In genomic region chr3:80263095-80263494, GRCm38 (mm10) we compare ENCODE assay signal across 13 mouse cellular contexts.
"Had no signal": no experiment of that assay in that cellular context is flagged by ENCODE, and none has a peak within 500 bp of the region (broad histone marks: within the 10 kb centered on the region; RNA-seq: fewer than 3 reads in every experiment).

No protein-coding gene starts in this region.

- DNase-seq: kidney, adult 18-20 months; kidney, postnatal 14 days; layer of hippocampus, adult 9-11 months; layer of hippocampus, postnatal 36 days; lung, embryonic 14.5 days; retina, postnatal 1 day; thymus, adult 2 months; thymus, postnatal 25 days had no signal

- H3K27me3 ChIP-seq: limb, embryonic 15.5 days; liver, embryonic 12.5 days; neural tube, embryonic 12.5 days; stomach, embryonic 15.5 days had no signal

- H3K36me3 ChIP-seq: limb, embryonic 15.5 days; liver, embryonic 12.5 days; neural tube, embryonic 12.5 days; stomach, embryonic 15.5 days had no signal

- H3K4me1 ChIP-seq: limb, embryonic 15.5 days; liver, embryonic 12.5 days; neural tube, embryonic 12.5 days; stomach, embryonic 15.5 days had no signal

- H3K27ac ChIP-seq: hindbrain, postnatal 0 days; limb, embryonic 15.5 days; liver, embryonic 12.5 days; neural tube, embryonic 12.5 days; stomach, embryonic 15.5 days had no signal

- H3K9me3 ChIP-seq: limb, embryonic 15.5 days; liver, embryonic 12.5 days; neural tube, embryonic 12.5 days; stomach, embryonic 15.5 days had no signal

- H3K4me3 ChIP-seq: limb, embryonic 15.5 days; liver, embryonic 12.5 days; neural tube, embryonic 12.5 days; stomach, embryonic 15.5 days had no signal

- ATAC-seq: hindbrain, postnatal 0 days; liver, embryonic 12.5 days had no signal

- H3K4me2 ChIP-seq: limb, embryonic 15.5 days; liver, embryonic 12.5 days; lung, embryonic 14.5 days; neural tube, embryonic 12.5 days; stomach, embryonic 15.5 days had no signal

- H3K9ac ChIP-seq: limb, embryonic 15.5 days; liver, embryonic 12.5 days; lung, embryonic 14.5 days; neural tube, embryonic 12.5 days; stomach, embryonic 15.5 days had no signal
